Mouse (Mus musculus) heart, adult 2 months (tissue): Measurements from ENCODE around the gene Car14. TPM values are rescaled to one million over a fixed set of nuclear protein-coding genes. Genes with fewer than 3 reads are reported as not detected.

Experiments
- DNase-seq, 2 experiments: peaks; one replicate each; pipeline ENCODE4 v3.0.0; 2021
- H3K27ac ChIP-seq: fragments of 200-600 bp; 2 replicates; pipeline ENCODE4 v1.8.1; 2022
- H3K27me3 ChIP-seq: fragments of 200-500 bp; 2 replicates; pipeline ENCODE4 v1.6.1; 2012; ENCODE audit warnings: mild to moderate bottlenecking, low read length, inconsistent platforms, mixed read lengths; ENCODE audit not compliant: control insufficient read depth, insufficient read depth
- H3K36me3 ChIP-seq: fragments of 200-500 bp; 2 replicates; pipeline ENCODE4 v1.6.1; 2012; ENCODE audit warnings: low read length, inconsistent platforms; ENCODE audit not compliant: control insufficient read depth, insufficient read depth
- H3K4me1 ChIP-seq: fragments of 200-500 bp; 2 replicates; pipeline ENCODE4 v1.6.1; 2011; ENCODE audit warnings: low read length; ENCODE audit not compliant: control insufficient read depth, insufficient read depth
- H3K4me3 ChIP-seq: fragments of 200-600 bp; 2 replicates; pipeline ENCODE4 v1.8.1; 2022
- H3K79me2 ChIP-seq: fragments of 200-500 bp; replicated peaks from 2 replicates; pipeline ENCODE4 v1.6.1; 2012; ENCODE audit warnings: mild to moderate bottlenecking, inconsistent platforms, low read length, moderate library complexity, mixed read lengths; ENCODE audit not compliant: control insufficient read depth, insufficient read depth
- H3K9ac ChIP-seq: fragments of 200-500 bp; 2 replicates; pipeline ENCODE4 v1.6.1; 2012; ENCODE audit warnings: low read depth, mild to moderate bottlenecking, control low read depth, inconsistent platforms, low read length, mixed read lengths
- CTCF ChIP-seq: fragments of 200-600 bp; IDR thresholded peaks from 2 replicates; pipeline ENCODE4 v1.8.1; 2022; ENCODE audit warnings: antibody characterized with exemption, mild to moderate bottlenecking, moderate library complexity
- EP300 ChIP-seq: fragments of 200-500 bp; IDR thresholded peaks from 2 replicates; pipeline ENCODE4 v1.6.1; 2011; ENCODE audit warnings: low read depth, low read length, control low read depth; ENCODE audit not compliant: insufficient read depth
- POLR2A ChIP-seq: fragments of 200-500 bp; IDR thresholded peaks from 2 replicates; pipeline ENCODE4 v1.6.1; 2011; ENCODE audit warnings: mild to moderate bottlenecking, low read depth, low read length, control low read depth; ENCODE audit not compliant: insufficient read depth
- WGBS: fragments of 180-500 bp; shearing (Covaris S2); methylation state at CpG from one replicate; pipeline ENCODE4 v1.1.7; 2018; 5-methylcytosine and 5-hydroxymethylcytosine counted together
- intact Hi-C: fragments of 180-260 bp; cut with DNase I; formaldehyde crosslinking; loops from one replicate; pipeline ENCODE4 v1.15.1; 2025
- polyA plus RNA-seq: library from polyadenylated mRNA; depleted of rRNA; stranded (reverse); fragments of >200 nt; gene quantifications from 2 replicates; pipeline ENCODE4 v1.2.3, GENCODE M21; 2012
- total RNA-seq, 2 experiments: library from RNA; stranded (reverse); gene quantifications; 2 replicates each; pipeline ENCODE4 v1.2.3; 2021

Car14 gene
- total and polyA plus RNA-seq, 3 experiments = 146 to 227 (median 208) TPM

- Histone ChIP-seq H3K27me3 (no peaks in the 10 kb centered on the region), H3K27ac (peak overlapping the region; percentile 31), H3K36me3 (no peaks in the 10 kb centered on the region), H3K9ac (no peak overlapping the region), H3K4me3 (no peak overlapping the region), H3K79me2 (no peaks in the 10 kb centered on the region), H3K4me1 (no peaks in the 10 kb centered on the region)
- intact Hi-C loops = loop anchor here (2.0 kb wide), 1 partner anchor 15 kb away; no protein-coding TSS in a partner anchor
- DNase-seq = peak in 1 of 2 experiments; percentile 33
- TF ChIP-seq EP300 = 0 out of 2 replicates have a peak, but pooled peaks have one; percentile 21
- TF ChIP-seq CTCF = no peak
- TF ChIP-seq POLR2A = no peak
- whole genome bisulfite sequencing = 58% methylated on average over 14 of the region's 14 CpGs
Observed at GRCm38 (mm10) chr3:95945731-95946240, 41.3 kb upstream of the Car14 start.

GRCm38 (mm10) chr3:95944742-95945141 lies 40.3 kb upstream of the Car14 start:
- WGBS = 89% methylated on average over 8 of the region's 8 CpGs
- Histone ChIP-seq H3K4me1 (no peaks in the 10 kb centered on the region), H3K79me2 (no peaks in the 10 kb centered on the region), H3K36me3 (no peaks in the 10 kb centered on the region), H3K9ac (no peak overlapping the region), H3K27me3 (no peaks in the 10 kb centered on the region), H3K4me3 (no peak overlapping the region), H3K27ac (no peak overlapping the region)
- DNase-seq = no peak
- intact Hi-C loops = loop anchor here (2.0 kb wide), 1 partner anchor 14 kb away; no protein-coding TSS in a partner anchor
- no peak for TF ChIP-seq CTCF
- TF ChIP-seq EP300 = no peak
- TF ChIP-seq POLR2A = no peak

DNA sequence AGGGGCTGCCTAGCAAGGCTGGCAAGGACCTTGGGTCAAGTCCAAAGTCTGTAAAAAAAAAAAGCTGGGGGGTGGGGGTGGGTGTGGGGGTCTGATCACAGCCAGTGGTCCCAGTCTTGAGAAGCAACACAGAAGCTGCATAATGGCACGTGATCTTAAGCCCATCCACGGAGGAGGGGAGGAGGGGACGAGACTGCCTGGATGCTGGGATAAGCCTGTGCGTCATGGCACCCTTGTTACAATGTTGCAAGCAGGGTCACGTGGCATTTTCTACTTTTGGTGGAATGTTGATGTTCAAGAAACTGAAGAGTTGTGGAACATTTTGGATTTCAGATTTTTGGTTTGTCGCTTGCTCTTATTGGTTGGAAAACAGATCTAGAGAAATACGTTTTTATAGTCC lies 38.7 kb upstream of the Car14 start:
- DNase-seq = no peak
- Histone ChIP-seq H3K4me1 (no peaks in the 10 kb centered on the region), H3K36me3 (no peaks in the 10 kb centered on the region), H3K79me2 (no peaks in the 10 kb centered on the region), H3K9ac (no peak overlapping the region), H3K27me3 (no peaks in the 10 kb centered on the region), H3K27ac (no peak overlapping the region), H3K4me3 (no peak overlapping the region)
- 94% methylated on average over 7 of the region's 7 CpGs for WGBS
- TF ChIP-seq EP300 (no peak), POLR2A (no peak), CTCF (no peak)
- intact Hi-C loops = no loop called here

DNA sequence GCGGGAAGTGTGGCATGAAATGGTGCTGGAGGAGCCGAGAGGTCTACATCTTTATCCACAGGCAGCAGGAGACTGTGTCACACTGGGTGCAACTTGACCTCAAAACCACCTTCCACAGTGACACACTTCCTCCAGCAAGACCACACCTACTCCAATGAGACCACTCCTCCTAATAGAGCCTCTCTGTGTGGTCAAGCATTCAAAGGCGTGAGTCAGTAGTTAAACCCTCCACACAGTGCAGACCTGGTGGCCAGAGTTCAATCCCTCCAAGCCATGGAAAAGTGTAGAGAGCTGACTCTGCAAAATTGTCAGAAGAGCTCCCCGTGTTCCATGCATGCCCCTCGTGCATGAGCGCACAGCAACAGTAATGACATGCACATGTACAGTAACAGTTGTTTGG lies 38.3 kb upstream of the Car14 start:
- H3K9ac ChIP-seq = no peak overlapping the region
- H3K4me3 ChIP-seq = no peak overlapping the region
- 85% methylated on average over 6 of the region's 6 CpGs for WGBS
- H3K36me3 ChIP-seq = no peaks in the 10 kb centered on the region
- H3K27ac ChIP-seq = no peak overlapping the region
- intact Hi-C loops = no loop called here
- H3K79me2 ChIP-seq = no peaks in the 10 kb centered on the region
- no peak for DNase-seq
- no peaks in the 10 kb centered on the region for H3K27me3 ChIP-seq
- TF ChIP-seq POLR2A (no peak), EP300 (no peak), CTCF (no peak)
- no peaks in the 10 kb centered on the region for H3K4me1 ChIP-seq

DNA sequence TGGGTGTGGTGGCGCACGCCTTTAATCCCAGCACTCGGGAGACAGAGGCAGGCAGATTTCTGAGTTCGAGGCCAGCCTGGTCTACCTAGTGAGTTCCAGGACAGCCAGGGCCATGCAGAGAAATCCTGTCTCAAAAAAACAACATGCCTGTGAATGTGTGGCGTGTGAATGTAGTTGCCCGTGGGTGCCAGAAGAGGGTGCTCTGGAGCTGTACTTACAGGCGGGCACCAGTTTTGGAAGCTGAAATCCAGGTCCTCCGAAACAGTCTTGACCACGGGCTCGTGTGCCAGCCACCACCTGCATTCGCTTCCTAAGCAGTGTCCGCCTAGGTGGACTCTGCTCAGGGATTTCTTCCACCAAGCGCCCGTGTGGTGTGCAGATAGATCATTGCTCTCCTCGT lies 34.3 kb upstream of the Car14 start:
- WGBS = 94% methylated on average over 15 of the region's 15 CpGs
- Histone ChIP-seq H3K79me2 (no peaks in the 10 kb centered on the region), H3K36me3 (no peaks in the 10 kb centered on the region), H3K9ac (no peak overlapping the region), H3K27ac (no peak overlapping the region), H3K4me3 (no peak overlapping the region), H3K4me1 (no peaks in the 10 kb centered on the region), H3K27me3 (no peaks in the 10 kb centered on the region)
- TF ChIP-seq EP300 (no peak), CTCF (peak; percentile 65)
- intact Hi-C loops = loop anchor here (2.0 kb wide), 1 partner anchor 22 kb away; no protein-coding TSS in a partner anchor
- DNase-seq = no peak

- no peak overlapping the region for H3K4me3 ChIP-seq
- no peaks in the 10 kb centered on the region for H3K4me1 ChIP-seq
- TF ChIP-seq POLR2A = no peak
- no peak for TF ChIP-seq CTCF
- TF ChIP-seq EP300 = no peak
- DNase-seq = no peak
- 94% methylated on average over 8 of the region's 8 CpGs for WGBS
- no peak overlapping the region for H3K27ac ChIP-seq
- H3K9ac ChIP-seq = no peak overlapping the region
- no peaks in the 10 kb centered on the region for H3K36me3 ChIP-seq
- H3K27me3 ChIP-seq = no peaks in the 10 kb centered on the region
- intact Hi-C loops = loop anchor here (2.0 kb wide), 1 partner anchor 23 kb away; no protein-coding TSS in a partner anchor
- H3K79me2 ChIP-seq = no peaks in the 10 kb centered on the region
Observed at GRCm38 (mm10) chr3:95938217-95938616, 33.7 kb upstream of the Car14 start.
